Mouse (Mus musculus) stomach, postnatal 0 days (tissue): ENCODE measurements at regions not wholly inside any gene's neighbourhood (a gene's known extent, or its start where the extent isn't known, plus 50 kb on each side); places are given as distances from the start of the nearest gene placed in this dataset.
"Not testable (repeated sequence)": the region's sequence is repeated elsewhere in the genome, so short reads cannot be mapped to it uniquely, and the experiment has no call there.

Experiments used
- ATAC-seq: fragments of 200-750 bp; cut with Nextera tagmentation; 2 replicates; pipeline ENCODE4 v1.8.0; 2017; ENCODE audit not compliant: low FRiP score, low TSS enrichment
- DNase-seq: peaks from one replicate; pipeline ENCODE4 v3.0.0-alpha.2; 2016; ENCODE audit warnings: low spot score
- H3K27ac ChIP-seq: fragments of 300-500 bp; sonication (generic); replicated peaks from 2 replicates; pipeline ENCODE4 v1.5.1; 2014; ENCODE audit warnings: mild to moderate bottlenecking, control low read depth
- H3K27me3 ChIP-seq: fragments of 300-500 bp; sonication (generic); 2 replicates; pipeline ENCODE4 v1.6.1; 2014; ENCODE audit warnings: low read length; ENCODE audit not compliant: control insufficient read depth, insufficient read depth
- H3K36me3 ChIP-seq: fragments of 300-500 bp; sonication (generic); 2 replicates; pipeline ENCODE4 v1.6.1; 2014; ENCODE audit warnings: low read length, mixed read lengths; ENCODE audit not compliant: control insufficient read depth, insufficient read depth
- H3K4me1 ChIP-seq: fragments of 300-500 bp; sonication (generic); replicated peaks from 2 replicates; pipeline ENCODE4 v1.6.1; 2014; ENCODE audit warnings: antibody characterized with exemption; ENCODE audit not compliant: control insufficient read depth, insufficient read depth
- H3K4me2 ChIP-seq: fragments of 300-500 bp; sonication (generic); replicated peaks from 2 replicates; pipeline ENCODE4 v1.6.1; 2014; ENCODE audit warnings: low read depth, mild to moderate bottlenecking, control low read depth, moderate library complexity
- H3K4me3 ChIP-seq: fragments of 300-500 bp; sonication (generic); 2 replicates; pipeline ENCODE4 v1.5.1; 2014; ENCODE audit warnings: low read depth, low read length, control low read depth
- H3K9ac ChIP-seq: fragments of 300-500 bp; sonication (generic); 2 replicates; pipeline ENCODE4 v1.6.1; 2014; ENCODE audit warnings: mild to moderate bottlenecking, low read length, control low read depth, mixed read lengths
- H3K9me3 ChIP-seq: fragments of 300-500 bp; sonication (generic); 2 replicates; pipeline ENCODE4 v1.6.1; 2016; ENCODE audit warnings: low read length; ENCODE audit not compliant: control insufficient read depth
- CTCF ChIP-seq: IDR thresholded peaks from 2 replicates; pipeline ENCODE4 v1.5.1; 2016; ENCODE audit warnings: antibody characterized with exemption, low read depth, mild to moderate bottlenecking, moderate library complexity
- EP300 ChIP-seq: optimal IDR thresholded peaks from 2 replicates; pipeline ENCODE3; 2016; ENCODE audit warnings: antibody characterized with exemption
- WGBS: fragments of 180-500 bp; shearing (Covaris S2); extraction: QIAGEN DNeasy Blood & Tissue Kit; methylation state at CpG from one replicate; pipeline ENCODE4 v1.1.7; 2014; 5-methylcytosine and 5-hydroxymethylcytosine counted together

DNA sequence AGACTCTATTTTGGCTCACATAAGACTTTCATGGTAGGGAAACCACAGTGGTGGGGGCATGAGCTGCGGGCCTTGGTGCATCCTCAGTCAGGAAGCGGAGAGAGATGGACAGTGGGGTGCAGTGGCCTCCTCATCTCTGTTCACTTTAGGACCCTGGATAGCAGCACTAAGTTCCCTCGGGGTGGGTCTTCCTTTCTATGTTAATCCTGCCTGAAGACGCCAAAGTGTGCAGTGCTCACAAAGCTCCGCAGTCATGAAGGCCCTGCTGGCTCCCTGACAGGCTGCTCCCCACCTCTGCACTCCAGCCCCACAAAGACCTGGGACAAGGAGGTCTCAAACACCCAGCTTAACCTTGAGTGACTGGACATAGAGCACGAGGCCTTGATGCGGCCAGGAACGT lies 56.8 kb downstream of the Sox1 start:
- TF ChIP-seq EP300: no peak
- no peak for TF ChIP-seq CTCF
- no peaks in the 10 kb centered on the region for H3K36me3 ChIP-seq
- 63% methylated on average over 8 of the region's 8 CpGs for WGBS

DNA sequence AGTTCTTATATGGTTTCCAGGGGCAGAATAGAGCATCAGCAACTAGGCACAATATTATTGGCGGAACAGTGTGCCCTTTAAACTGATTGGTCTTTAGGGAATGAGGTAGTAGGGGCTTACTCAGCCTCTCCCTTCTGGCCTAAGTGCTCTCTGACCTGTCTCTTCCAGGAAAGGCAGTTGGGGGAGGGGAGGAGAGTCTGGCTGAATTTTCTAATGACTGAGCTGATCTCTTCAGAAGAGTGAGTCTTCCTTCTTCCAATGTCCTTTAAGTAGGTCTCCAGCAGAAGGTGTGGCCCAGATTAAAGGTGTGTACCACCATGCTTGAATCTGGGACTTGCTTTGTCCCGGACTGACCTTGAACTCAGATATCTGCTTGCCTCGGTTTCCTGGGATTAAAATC lies 60.3 kb downstream of the Sox1 start:
- H3K4me2 ChIP-seq, ATAC-seq, DNase-seq, H3K27me3 ChIP-seq, H3K4me1 ChIP-seq, H3K4me3 ChIP-seq, H3K36me3 ChIP-seq, H3K9me3 ChIP-seq, H3K9ac ChIP-seq, H3K27ac ChIP-seq: not testable (repeated sequence)
- 92% methylated on average over 3 of the region's 3 CpGs for WGBS

More for the DNA sequence above, 56.8 kb downstream of the Sox1 start:
- H3K9me3 ChIP-seq: no peaks in the 10 kb centered on the region
- DNase-seq (no peak), ATAC-seq (no peak)
- no peak overlapping the region for H3K4me3 ChIP-seq
- no peaks in the 10 kb centered on the region for H3K27me3 ChIP-seq
- H3K27ac ChIP-seq: no peak overlapping the region
- no peak overlapping the region for H3K9ac ChIP-seq
- H3K4me2 ChIP-seq: no peak overlapping the region
- H3K4me1 ChIP-seq: no peaks in the 10 kb centered on the region

DNA sequence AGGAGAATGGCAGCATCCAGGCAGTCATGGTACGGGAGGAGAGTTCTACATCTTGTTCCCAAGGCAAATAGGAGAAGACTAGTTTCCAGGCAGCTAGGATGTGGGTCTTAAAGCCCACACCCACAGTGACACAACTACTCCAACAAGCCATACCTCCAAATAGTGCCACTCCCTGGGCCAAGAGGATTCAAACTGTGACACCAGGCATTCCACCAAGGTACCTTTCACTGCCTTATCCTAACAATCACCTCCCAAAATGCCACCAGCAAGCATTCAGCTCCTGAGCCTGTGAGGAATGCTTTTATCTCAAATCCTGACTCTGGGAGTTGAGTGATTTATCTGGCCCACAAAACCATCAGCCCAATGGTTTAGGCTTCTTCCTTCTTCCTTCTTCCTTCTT lies 61.2 kb downstream of the Sox1 start:
- Histone ChIP-seq H3K9ac (no peak overlapping the region), H3K9me3 (no peaks in the 10 kb centered on the region), H3K36me3 (no peaks in the 10 kb centered on the region), H3K27ac (no peak overlapping the region), H3K4me2 (no peak overlapping the region), H3K27me3 (no peaks in the 10 kb centered on the region), H3K4me1 (no peaks in the 10 kb centered on the region), H3K4me3 (no peak overlapping the region)
- 74% methylated on average over 1 of the region's 1 CpGs for WGBS
- ATAC-seq: no peak
- TF ChIP-seq EP300 (no peak), CTCF (no peak)
- DNase-seq: no peak

DNA sequence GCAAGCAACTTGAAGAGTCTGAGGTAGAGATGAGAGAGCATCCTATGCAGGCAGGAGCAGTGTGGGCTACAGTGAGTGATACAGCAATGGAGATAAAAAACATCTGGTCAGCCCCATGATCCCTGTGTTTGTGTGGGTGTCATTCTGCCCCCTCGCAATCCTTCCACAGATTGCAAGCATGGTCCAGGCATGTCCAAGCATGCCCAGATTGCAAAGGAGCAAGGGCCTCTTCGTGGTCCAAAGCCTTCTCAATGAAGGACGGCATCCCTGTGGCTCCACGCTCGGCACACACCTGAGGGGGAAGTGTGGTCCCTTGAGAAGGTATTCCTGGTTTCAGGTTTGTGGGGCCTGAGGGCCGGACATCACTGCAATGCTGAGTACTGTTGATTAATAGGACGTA lies 61.9 kb downstream of the Sox1 start:
- DNase-seq (no peak), ATAC-seq (no peak)
- Histone ChIP-seq H3K4me1 (no peaks in the 10 kb centered on the region), H3K4me2 (no peak overlapping the region), H3K4me3 (no peak overlapping the region), H3K27me3 (no peaks in the 10 kb centered on the region), H3K36me3 (no peaks in the 10 kb centered on the region), H3K9ac (no peak overlapping the region), H3K27ac (no peak overlapping the region), H3K9me3 (no peaks in the 10 kb centered on the region)
- TF ChIP-seq CTCF: no peak
- no peak for TF ChIP-seq EP300
- WGBS: 61% methylated on average over 7 of the region's 7 CpGs

DNA sequence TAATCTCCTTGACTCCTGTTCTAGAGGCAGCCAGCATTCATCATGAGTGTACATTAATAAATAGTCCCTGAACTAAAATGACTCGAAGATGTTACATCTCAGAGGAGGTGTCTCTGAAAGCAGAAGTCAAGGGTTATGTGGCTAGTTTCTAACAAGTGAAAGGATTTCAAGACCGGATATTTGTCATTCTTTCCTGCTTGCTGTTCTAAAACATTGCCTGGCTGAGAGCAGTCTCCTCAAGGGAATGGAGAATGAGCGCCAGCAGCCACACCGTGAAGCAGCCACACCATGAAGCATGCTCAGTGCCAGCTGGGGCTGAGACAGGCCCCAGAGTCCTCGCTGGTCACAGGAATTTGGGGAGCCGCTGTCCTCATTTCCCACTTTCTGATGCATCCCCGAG lies 71.8 kb downstream of the Sox1 start:
- no peak overlapping the region for H3K27ac ChIP-seq
- DNase-seq (no peak), ATAC-seq (no peak)
- H3K4me3 ChIP-seq: no peak overlapping the region
- WGBS: 70% methylated on average over 7 of the region's 7 CpGs
- H3K9me3 ChIP-seq: no peaks in the 10 kb centered on the region
- TF ChIP-seq EP300 (no peak), CTCF (no peak)
- no peak overlapping the region for H3K4me2 ChIP-seq
- no peaks in the 10 kb centered on the region for H3K27me3 ChIP-seq
- no peaks in the 10 kb centered on the region for H3K36me3 ChIP-seq
- H3K9ac ChIP-seq: no peak overlapping the region
- no peaks in the 10 kb centered on the region for H3K4me1 ChIP-seq

DNA sequence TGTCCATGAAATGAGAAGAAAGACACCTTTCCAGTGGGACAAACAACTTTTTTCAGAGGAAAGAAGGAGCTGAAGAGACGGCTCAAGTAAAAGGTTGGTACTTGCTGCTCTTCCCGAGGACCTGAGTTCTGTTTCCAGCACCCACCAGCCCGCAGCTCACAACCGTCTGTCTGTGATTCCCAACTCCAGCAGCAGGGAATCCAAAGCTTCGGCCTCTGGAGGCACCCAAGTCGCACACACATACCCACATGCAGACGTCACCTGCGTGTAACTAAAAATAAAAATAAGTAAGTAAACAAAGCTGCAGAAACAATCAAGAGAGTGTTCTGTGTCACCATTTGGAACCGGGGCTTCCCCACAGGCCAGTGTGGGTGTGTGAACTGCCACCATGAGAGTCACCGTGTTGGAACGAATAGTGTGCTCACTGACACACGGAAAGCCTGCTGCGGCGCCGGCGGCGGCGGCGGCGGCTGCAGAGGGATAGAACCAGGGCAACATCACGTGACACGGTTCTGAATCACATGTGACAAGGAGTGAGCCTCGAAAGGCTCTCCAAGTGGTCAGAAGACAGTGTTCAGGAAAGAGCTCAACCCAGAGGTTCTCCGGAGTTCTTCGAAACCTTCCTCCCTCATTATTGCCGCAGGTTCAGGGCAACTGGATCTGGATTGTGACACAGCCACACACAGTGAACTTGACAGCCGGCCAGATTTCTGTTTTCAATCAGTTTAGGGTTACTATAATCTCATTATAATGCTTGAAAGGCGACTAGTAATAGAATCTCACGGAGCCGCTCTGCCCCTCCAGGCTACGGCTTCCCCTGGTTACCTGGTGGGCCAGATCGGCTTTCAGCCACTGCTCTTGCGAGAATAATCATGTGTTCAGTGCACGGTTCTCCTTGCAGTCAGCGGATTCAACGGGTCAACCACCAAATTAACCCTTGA lies 72.6 kb downstream of the Sox1 start:
- TF ChIP-seq CTCF (no peak), EP300 (no peak)
- no peak overlapping the region for H3K4me3 ChIP-seq
- WGBS: 72% methylated on average over 36 of the region's 36 CpGs
- H3K4me2 ChIP-seq: no peak overlapping the region
- H3K4me1 ChIP-seq: no peaks in the 10 kb centered on the region
- H3K27ac ChIP-seq: no peak overlapping the region
- no peak overlapping the region for H3K9ac ChIP-seq
- H3K9me3 ChIP-seq: no peaks in the 10 kb centered on the region
- DNase-seq (no peak), ATAC-seq (no peak)
- H3K27me3 ChIP-seq: no peaks in the 10 kb centered on the region
- no peaks in the 10 kb centered on the region for H3K36me3 ChIP-seq
